Mouse (Mus musculus) gastrocnemius, adult 8-10 months (tissue): ENCODE measurements at regions not wholly inside any gene's neighbourhood (a gene's known extent, or its start where the extent isn't known, plus 50 kb on each side); places are given as distances from the start of the nearest gene placed in this dataset.
A peak's percentile ranks its signal among the peaks of the same experiment; 100 is the strongest.

Experiments
- DNase-seq, 2 experiments: peaks; one replicate each; pipeline ENCODE4 v3.0.0; 2022; ENCODE audit warnings: low spot score in 2 of 2

- DNase-seq: peak in 1 of 2 experiments; percentile 16
Observed at GRCm38 (mm10) chr7:83475438-83476160, 109.1 kb upstream of the Tmc3 start.

DNA sequence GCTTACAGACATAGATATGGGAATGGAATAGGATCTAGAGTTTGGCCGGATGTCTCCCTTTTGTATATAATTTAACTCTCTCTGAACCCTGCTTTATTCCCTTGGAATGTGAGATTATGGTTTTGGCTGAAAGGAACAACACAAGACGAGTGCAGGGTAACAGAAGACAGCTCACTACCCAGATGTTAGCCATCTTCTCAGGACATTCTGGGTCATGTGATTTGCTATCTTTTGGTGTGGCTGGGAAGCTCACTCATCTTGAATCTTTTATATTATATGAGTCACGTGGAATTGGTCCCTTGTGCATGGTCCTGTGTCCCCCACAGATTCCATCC is 108.6 kb upstream of the Tmc3 start:
- no peak for DNase-seq

- no peak for DNase-seq
Observed at GRCm38 (mm10) chr7:83476861-83477260, 107.9 kb upstream of the Tmc3 start.

GRCm38 (mm10) chr7:83477661-83478121 is 107.0 kb upstream of the Tmc3 start:
- no peak for DNase-seq

GRCm38 (mm10) chr7:83481655-83482054 is 103.1 kb upstream of the Tmc3 start:
- DNase-seq: no peak

- DNase-seq: no peak
Observed at GRCm38 (mm10) chr7:83482254-83482653, 102.5 kb upstream of the Tmc3 start.

- no peak for DNase-seq
Observed at GRCm38 (mm10) chr7:83482671-83483304, 101.9 kb upstream of the Tmc3 start.

DNA sequence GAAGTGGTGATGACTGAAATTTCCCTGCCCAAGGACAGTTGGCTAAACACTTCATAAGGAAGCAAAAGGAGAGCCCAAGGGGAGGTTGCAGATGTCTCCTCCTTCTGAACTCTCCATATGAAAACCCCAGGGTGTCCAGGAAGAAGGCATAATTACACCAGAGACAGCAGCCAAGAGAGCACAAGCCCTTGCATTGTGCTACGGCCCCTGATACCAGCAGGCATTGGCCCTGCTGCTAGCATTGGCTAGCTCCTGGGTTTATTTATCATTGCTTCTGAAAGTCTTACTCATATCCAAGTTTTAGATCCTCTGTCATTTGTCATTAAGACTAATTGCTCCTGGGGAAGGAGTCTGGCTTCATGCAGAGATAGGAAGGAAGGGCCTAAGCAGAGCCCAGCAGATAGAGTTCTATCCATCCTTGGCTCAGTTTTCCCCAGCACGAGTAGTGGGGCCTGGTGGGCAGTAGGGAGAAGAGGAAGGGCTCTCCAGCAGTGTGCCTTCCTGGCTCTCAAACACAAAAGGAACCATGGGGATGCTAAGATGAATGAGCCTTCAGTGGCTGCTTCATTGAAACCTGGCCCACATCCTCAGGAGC is 98.5 kb upstream of the Tmc3 start:
- no peak for DNase-seq

GRCm38 (mm10) chr7:83489790-83490189 is 94.9 kb upstream of the Tmc3 start:
- no peak for DNase-seq

GRCm38 (mm10) chr7:83504996-83505645 is 79.6 kb upstream of the Tmc3 start:
- no peak for DNase-seq

DNA sequence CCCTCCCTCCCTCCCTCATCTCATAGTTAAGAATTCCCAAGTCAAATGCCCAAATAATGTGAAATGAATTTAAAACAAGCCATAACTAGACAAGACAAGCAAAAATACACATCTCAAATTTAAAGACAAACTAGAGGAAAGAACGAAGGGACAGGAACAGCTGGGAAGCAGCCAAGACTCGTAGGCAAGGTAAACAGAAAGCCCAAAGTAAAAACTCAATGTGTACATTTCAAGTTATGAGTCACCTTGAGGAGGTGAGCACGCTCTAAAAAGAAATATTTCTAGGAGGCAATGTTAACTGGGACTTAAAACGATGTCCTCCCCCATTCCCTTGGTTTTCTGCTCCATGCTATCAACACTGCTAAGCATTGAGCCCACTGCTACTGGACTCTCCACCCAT is 68.4 kb upstream of the Tmc3 start:
- no peak for DNase-seq

DNA sequence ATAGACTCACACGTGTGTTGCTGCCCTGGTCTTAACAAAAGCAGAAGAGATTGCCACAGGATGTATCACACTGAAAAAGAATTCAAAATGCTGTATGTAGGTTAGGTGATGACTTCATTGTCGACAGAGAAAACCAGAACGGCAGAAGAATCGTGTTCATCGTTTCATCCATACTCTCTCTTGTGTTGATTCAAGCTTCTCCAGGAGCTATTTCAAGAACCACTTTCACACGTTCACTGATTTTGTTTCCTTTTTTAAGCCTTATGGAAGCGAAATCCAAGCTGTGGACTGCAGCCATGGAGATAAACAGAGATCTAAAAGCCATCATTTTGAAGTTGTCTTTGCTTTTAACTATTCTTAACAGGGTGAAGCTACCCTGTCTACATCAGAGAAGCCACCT is 63.2 kb upstream of the Tmc3 start:
- no peak for DNase-seq
